Mouse (Mus musculus) naive thymus-derived CD4-positive, alpha-beta T cell, adult 2 months (primary cell): Measurements from ENCODE around the gene Dgkd.
"Not testable (repeated sequence)": the region's sequence is repeated elsewhere in the genome, so short reads cannot be mapped to it uniquely, and the experiment has no call there.

Source experiments
- DNase-seq: peaks from one replicate; pipeline ENCODE4 v3.0.0-alpha.2; 2011; ENCODE audit warnings: low read depth

Dgkd gene

GRCm38 (mm10) chr1:87852892-87853600, at the start of gene Dgkd:
Dgkd (plus strand) TSS chr1:87853287.
- DNase-seq: peak; percentile 86

DNA sequence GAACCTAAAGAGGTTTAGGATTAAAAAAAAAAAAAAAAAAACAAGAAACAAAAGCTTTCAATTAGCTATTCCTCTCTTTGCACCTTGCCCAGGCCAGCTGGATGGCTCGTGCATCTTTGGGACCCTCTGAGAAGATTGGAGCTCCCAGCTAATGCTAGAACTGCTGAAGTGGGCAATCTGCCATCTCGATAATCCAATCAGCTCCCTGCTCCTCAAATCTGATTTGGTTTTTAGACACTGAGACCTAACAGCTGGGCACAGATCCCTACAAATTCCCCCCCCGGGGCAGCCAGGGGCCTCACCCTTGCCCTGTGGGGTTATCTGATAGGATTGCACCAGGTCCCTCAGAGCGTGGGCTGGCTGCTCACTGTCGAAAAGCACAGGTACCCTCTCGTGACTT, 49.5 kb upstream of the Dgkd start, which contains the start of gene Sag:
Gene Sag (plus strand): TSS at position 105 of the 400 bp plus-strand sequence.
- DNase-seq: no peak

DNA sequence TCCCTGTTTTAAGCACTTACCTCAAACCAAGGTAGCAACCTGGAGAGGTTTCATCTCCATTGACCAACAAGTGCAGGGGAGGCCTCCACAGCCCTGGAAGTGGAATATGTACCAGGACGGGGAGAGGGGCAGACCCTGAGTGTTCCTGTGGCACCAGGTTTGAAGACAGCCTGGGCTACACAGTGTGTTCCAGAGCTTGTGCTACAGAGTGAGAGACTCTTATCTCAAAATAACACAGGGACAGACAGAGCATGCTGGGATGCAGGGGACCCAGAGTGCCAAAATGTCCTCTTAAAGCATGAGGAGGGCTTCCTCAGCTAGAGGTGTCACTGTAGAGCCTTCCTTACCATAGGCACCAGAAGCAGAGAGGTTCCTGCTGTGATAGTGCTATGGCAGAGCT, 45.3 kb upstream of the Dgkd start:
- DNase-seq: no peak

DNA sequence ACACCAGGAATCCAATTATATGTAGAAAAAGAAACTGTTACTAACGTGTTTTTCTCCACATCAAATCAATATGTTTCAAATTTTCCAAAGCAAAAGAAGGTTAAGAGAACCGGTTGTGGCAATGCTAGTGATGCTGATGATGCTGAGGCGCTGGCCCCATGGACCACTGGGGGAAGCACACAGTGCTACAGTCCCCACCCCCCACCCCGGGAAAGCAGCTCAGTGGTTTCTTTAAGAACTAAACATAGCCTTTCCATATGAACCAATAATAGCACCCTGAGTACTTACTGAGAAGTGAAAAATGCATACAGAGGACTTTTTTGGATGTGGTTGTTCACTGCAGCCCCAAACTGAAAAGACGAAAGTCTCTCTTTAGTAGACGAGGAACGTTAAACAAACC, 41.7 kb upstream of the Dgkd start:
- DNase-seq: peak; percentile 53

DNA sequence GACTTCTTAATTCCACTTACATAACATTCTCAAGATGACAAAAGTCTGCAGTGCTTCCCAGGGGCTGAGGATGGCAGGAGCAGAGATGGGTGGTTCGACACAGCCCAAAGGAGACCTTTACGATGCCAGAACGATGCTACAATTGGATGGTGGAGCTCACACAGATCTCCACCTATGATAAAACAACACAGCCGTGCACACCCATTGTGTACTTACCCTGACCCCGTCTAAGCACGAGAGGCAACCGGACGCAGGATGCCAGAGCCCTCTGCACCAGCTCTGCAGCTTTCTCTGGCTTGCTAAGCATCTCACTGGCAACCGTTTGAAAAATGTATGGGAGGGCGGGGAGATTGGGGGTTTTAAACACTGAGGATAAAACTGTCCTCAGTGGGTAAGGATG, 41.0 kb upstream of the Dgkd start:
- no peak for DNase-seq

- no peak for DNase-seq
Observed at GRCm38 (mm10) chr1:87813155-87813554, 39.9 kb upstream of the Dgkd start.

DNA sequence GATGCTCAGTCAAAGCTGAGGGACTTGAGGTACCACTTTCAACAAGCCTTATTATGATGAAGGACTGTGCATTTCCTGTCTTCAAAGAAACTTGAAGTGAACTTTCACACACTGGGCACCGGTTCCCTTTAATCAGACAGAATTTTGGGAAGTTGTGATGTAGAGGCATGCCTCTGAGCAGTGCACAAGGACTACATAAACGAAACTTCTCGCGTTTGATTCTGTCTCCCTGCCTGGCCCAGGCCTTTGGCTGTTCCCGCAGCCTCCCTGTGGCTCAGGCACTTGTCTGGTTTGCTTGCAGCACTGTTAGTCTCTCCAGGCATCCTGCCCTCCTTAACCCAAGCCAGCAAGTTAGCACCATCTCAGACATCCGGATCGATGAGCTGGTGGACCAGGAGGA, 39.4 kb upstream of the Dgkd start:
- peak; percentile 44 for DNase-seq

DNA sequence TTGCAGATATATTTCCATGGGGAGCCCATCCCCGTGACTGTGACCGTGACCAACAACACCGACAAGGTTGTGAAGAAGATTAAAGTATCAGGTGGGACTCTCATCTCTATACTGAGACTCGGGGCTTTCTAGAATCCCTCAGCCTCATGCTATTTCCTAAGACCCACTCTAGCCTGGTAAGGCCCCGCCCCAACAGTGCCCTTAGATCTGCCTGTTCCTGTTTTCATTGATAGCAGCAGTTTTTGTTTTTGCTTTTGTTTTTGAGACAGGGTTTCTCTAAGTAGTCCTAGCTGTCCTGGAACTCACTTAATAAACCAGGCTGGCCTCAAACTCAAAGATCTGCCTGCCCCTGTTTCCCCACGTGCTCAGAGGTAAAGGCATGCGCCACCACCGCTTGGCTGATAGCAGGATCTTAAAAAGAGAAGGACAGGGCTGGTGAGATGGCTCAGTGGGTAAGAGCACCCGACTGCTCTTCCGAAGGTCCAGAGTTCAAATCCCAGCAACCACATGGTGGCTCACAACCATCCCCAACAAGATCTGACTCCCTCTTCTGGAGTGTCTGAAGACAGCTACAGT, 28.6 kb upstream of the Dgkd start:
- DNase-seq: no peak

- no peak for DNase-seq
Observed at GRCm38 (mm10) chr1:87825281-87825680, 27.8 kb upstream of the Dgkd start.

GRCm38 (mm10) chr1:87825991-87826390, 27.1 kb upstream of the Dgkd start:
- no peak for DNase-seq

DNA sequence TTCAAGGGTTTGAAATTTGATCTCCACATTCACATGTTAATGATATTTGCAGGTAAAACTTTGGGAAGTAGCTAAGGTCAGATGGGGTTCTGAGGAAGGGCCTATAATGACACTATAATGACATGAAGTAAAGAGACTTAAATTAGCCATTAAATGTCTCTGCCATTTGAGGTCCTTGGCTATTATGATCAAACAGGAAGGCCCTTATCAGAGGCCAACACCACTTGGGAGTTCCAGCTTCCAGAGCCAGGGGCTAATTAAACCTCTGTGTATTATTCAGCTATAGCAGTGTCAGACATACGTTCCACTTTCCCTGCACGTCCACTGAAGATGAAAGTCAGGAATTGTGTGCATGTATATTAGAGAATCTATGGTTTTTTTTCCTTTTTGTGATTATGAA, 26.6 kb upstream of the Dgkd start:
- no peak for DNase-seq

DNA sequence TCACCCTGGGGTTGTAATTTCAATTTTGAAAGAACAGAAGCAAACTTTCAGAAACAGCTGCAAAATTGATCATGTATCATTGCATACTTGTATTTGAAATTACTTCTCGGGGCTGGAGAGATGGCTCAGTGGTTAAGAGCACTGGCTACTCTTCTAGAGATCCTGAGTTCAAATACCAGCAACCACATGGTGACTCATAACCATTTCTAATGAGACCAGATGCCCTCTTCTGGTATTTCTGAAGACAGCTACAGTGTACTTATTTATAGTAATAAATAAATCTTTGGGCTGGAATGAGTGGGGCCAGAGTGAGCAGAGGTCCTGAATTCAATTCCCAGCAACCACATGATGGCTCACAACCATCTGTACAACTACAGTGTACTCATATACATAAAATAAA, 25.6 kb upstream of the Dgkd start:
- DNase-seq: not testable (repeated sequence)

- DNase-seq: peak; percentile 91
Observed at GRCm38 (mm10) chr1:87828185-87828584, 24.9 kb upstream of the Dgkd start.

DNA sequence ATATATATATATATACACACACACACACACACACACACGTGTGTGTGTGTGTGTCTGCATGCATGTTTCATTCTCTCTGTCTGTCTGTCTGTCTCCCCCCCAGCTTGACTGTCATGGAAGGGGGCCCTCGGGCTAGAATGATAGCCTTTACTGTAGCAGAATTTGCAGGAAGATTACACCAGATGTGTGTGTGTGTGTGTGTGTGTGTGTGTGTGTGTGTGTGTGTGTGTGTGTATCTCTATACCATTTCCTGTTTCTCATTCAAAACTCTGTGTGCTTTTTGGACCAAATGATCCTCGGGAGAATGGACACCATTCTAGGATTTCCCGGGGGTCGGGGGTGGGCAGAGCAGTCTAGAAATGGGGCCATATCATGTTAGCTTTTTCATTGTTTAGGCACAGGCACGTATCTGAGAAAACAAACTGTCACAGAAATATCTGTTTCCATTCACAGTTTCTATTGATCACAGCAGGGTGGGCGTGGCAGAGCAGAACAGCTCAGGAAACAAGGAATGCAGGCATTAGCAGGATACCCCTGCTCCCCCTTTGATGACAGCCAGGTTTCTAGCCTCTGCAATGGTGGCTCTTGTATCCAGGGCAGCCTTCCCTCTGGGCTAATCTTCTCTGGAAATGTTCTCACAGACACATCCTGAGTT, 24.0 kb upstream of the Dgkd start:
- peak; percentile 72 for DNase-seq

- DNase-seq: peak; percentile 80
Observed at GRCm38 (mm10) chr1:87829621-87830211, 23.4 kb upstream of the Dgkd start.

DNA sequence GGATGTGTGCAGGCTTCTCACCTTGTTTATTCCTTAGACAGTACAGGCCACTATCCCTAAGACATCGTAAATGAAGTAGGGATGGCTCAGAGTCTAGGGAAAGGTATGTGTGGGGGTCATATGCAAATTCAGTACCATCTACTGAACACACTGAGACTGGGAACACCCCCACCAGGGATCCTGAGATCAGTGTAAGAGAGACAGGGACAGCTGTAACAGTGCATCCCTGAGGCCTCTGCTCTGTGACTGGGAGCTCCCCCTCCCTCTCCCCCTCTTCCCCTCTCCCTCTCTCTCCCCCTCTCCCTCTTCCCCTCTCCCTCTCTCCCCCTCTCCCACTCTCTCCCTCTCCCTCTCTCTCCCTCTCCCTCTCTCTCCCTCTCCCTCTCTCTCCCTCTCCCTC, 16.6 kb upstream of the Dgkd start:
- DNase-seq: no peak

GRCm38 (mm10) chr1:87837018-87837417, 16.1 kb upstream of the Dgkd start:
- no peak for DNase-seq

DNA sequence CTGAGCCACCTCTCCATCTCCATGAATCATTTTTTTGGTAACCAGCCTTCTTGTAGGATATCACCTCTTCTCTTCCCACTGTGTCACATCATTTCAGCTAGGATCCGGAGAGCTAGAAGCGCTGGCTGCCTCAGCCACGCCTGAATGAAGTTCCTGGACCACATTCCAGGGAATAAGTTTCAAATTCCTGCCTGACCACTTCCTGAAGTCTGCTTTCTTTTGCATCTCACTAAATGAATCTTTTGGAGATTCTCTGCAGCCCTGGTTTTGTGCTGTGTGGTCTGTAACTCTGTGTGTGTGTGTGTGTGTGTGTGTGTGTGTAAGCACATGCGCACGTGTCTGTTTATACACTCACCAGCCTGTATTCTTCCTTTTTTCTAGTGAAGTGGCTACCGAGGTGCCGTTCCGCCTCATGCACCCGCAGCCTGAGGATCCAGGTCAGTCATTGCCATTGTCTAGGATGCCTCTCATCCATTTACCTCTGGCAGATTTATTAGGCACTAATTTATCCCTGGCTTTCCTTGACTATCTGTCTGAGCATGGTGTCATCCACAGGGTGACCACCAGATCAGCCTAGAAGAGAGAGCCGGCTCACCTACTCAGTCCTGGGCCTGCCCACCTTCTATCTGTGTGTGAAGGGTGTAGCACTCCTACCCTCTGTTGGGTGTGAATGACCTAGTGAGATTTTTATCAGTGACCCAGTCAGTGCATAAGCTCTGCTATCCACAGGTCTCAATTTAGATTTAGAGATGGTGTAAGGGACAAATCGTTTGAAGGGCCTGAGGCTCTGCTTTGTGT, 12.5 kb upstream of the Dgkd start:
- no peak for DNase-seq

DNA sequence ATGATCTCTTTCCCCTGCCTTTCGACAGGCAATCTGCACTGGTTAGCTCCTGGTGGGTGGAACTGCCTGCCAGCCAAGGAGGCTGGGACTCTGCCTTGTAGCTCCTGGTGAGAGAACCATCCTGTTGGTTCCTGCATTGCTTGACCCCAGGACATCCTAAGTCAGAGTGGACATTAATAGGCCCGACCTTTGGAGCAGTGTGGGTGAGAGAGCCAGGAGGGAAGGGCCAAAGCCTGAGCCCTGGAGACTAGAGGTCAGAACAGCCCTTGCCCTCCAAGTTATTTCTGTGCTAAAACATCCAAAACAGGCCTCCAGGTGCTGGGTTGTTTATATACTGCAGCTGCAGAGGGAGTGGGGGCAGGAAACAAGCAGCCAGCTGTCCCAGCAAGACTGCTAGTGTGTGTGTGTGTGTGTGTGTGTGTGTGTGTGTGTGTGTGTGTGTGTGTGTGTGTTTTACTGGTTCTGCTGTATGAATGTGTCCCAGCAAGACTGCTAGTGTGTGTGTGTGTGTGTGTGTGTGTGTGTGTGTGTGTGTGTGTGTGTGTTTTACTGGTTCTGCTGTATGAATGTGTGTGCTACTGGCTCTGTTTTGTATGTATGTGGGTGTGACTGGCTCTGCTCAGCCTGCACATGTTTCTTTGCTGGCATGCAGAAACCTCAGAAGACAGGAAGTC, 6.1 kb upstream of the Dgkd start:
- DNase-seq: peak; percentile 86

DNA sequence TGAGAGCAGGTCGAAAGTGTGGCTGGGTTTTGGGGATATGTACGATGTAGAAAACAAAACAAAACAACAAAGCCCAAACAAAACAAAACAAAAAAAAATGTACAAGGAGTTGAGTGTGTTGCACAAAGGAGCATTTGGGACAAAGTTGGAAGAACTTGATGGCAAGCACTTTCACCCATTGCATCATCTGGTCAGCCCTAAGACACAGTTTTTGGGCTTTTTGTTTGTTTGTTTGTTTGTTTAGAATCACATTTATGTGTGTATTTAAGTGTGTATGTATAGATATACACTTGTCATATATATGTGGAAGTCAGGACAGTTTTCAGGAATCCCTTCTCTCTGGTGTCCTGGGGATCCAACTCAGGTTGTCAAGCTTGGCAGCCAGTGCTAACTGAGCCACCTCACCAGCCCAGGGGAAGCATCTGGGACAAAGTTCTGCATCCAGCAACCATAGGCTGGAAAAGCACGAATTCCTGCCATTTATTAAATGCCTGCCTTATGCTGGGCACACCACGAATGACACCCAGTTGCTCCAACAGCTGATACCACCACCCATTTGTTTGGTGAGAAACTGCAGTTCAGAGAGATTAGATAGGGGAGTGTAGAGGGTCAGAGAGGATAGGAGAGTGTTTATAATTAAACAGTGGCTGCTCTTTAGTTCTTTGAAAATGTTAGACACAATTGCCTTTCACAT, 5.5 kb upstream of the Dgkd start:
- no peak for DNase-seq
